Mouse (Mus musculus) frontal cortex, adult (tissue): ENCODE data around the gene Padi4.

ENCODE experiments used
- ATAC-seq: cut with Nextera tagmentation; 2 replicates; pipeline ENCODE4 v1.9.2; 2017; ENCODE audit warnings: mild to moderate bottlenecking, moderate library complexity, mixed read lengths; ENCODE audit not compliant: low TSS enrichment

The Padi4 gene

DNA sequence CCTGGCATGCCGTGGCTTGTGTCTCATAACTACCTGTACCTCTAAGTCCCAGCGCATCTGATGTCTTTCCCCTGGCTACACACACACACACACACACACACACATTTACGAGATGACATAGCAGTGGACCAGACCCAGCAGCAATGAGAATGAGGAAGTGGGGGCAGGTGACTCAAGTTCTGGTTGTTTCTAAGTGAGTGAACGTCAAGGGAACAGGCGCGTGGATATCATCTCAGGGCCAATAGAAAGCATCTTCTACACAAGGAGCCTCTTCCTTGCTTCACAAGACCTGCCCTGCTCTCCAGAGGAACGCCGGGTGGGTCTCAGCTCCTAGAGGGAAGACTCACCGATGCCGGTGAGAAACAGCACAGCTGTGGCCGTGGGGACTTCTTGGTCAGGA is 33.4 kb downstream of the Padi4 start:
- no peak for ATAC-seq

DNA sequence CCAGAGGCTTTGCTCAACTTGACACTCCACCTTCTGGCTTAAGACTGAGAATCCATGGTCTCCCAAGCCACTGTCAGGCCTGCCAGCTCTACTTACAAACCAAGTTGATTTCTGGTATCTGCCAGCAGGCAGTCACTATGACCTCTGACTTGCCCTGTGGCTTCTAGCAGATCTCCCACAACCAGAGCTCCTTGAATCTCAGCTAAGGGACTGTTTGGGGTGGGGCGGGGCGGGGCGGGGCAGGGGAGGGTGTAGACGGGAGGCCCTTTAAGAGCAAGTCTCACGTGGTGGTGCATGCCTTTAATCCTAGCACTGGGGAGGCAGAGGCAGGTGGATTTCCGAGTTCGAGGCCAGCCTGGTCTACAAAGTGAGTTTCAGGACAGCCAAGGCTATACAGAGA is 41.2 kb downstream of the Padi4 start:
- no peak for ATAC-seq

DNA sequence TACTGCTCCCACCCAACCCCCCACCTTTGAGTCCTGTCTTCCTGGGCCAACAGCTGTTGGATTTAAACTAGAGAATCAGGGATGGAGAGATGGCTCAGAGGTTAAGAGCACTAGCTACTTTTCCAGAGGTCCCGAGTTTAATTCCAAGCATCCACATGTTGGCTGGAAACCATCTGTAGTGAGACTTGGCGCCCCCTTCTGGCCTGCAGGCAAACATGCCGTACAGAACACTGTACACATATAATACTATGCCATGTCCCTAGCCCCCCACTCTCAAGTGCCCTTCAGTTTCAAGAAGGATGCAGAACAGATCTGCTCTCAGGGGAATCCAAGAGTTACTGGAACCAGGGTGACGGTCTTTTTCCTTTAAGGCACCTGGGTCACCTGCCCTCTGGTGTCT is 42.4 kb downstream of the Padi4 start:
- ATAC-seq: no peak

DNA sequence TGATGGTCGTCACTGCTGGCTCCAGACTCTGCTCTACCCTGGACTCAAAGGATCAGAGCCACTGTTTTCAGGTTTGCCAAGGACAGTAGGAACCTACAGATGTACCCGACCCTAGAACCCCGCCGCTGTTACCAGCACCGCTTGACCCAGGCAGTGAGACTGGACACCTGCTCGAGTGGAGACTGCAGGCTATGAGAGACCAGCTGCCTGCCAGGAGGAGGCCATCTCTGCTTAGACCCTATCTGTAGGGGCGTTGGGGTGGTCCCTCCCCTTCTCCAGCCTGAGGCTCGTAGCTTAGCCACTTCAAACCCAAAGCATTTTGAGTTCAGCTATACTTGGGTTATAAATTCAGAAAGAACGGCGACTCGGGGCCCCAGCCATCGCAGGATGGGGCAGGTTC is 47.1 kb downstream of the Padi4 start:
- no peak for ATAC-seq

DNA sequence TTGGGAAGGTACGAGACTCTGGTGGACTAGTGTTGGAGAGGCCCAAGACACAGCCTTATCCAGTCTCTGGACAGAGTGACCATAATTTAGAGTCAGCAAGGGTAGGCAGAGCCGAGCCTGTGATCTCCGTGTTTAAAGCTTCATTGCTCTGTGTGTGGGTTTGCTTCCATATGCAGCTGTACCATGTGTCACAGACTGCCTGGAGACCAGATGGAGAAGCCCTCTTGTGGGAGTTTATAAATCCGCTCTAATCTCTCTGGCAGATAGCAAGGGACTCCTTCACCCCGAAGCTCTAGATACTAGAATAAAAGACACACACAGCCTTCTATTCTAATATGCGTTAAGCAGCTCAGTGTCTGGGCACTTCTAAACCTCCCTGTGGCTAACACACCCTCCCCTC is 49.3 kb downstream of the Padi4 start:
- peak; percentile 94 for ATAC-seq

DNA sequence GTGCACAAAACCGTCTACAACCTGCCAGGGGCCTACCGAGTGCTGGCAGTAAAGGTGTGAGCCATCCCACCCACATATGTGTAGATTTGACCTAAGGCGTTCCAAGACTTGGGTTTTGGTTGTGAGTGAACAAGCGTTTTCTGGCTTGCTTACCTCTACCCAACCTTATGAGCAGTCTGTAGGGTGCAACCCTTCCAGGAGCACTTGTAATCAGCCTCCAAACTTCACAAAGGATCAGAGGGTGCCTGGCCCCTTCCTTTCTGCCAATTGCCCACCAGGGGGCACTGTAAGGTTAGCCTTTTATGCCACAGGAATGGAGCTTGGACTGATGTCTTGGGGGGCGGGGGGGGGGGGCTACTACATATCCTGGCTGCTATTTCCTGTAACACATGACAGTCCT is 50.2 kb downstream of the Padi4 start:
- no peak for ATAC-seq

DNA sequence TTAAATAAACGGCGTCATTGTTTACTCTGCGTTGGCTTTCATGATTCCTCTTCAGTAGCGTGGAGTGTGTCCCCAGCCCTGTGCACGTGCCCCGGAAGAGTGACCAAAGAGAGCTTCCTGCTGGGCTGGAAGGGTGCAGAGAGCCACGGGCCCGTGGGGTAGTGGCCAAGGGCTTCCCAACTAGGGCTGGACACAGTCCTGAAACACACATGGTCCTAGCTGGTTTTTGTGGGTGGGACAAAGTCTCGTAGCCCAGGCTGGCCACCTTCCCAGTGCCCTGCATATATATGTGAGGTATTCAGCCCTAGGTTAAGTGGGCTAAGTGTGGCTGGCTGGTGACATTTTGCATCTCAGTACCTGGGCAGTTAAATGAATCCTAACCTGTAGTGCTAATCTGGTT is 50.8 kb downstream of the Padi4 start:
- ATAC-seq: no peak

DNA sequence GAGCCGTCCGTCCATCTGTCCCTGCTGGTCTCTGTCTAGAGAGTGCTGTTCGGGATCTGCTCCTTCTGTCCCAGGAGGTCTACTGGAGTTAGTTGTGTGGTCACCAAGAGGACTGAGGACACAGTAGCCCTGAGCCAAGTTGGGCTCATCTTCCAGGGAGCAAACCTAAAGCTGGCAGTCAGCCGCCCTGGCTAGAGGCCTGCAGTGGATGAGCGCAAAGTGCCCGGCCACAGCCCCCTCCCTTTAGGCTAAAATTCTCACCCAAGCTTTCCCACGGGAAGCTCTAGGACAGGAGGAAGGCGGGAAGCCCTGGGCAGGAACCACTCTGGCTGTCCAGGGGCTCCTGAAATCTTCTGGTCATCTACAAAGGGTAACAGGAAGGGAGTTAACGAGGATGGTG is 51.3 kb downstream of the Padi4 start:
- ATAC-seq: no peak

DNA sequence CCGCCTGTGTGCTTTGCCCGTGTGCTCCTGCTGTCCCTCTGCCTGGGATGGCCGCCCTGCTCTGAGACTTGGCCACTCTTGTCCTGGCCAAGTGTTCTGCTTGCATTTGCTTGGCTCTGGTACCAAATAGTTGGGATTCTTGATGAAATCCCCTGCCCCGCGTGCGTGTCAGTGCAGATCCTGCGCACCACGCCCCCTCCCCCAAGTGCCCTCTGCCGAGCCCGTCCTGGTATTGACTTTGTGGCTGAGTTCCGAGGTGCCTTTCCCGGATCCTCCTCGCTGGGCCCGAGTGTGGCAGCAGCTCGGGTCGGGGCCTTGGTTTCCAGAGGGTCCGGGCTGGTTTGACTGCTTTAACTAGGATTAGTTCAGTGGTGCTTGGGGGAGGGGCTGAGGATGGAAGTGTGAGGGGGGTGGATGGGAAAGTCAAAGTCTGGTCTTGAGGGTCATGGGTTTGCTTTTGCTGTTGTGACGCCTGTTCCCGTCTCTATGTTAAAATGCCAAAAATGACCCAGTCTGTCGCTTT is 52.0 kb downstream of the Padi4 start:
- ATAC-seq: no peak

DNA sequence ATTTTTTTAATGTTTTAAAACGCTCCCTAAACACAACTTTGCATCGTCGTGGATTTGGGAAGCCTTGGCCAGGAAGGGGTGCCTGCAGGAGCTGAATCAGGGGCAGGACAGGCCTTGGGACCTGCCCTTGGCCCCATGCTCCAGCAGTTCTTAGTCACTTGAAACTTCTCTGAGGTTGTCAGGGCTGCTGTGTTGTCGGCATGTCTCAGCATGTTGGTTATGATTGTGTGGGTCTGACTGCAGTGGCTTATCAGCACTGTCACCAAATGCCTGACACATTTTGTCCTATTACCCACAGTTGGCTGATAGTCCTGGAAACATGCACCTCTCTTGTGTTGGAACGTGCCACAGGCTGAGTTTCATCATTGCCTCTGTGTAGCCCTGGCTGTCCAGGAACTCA is 53.9 kb downstream of the Padi4 start:
- no peak for ATAC-seq

DNA sequence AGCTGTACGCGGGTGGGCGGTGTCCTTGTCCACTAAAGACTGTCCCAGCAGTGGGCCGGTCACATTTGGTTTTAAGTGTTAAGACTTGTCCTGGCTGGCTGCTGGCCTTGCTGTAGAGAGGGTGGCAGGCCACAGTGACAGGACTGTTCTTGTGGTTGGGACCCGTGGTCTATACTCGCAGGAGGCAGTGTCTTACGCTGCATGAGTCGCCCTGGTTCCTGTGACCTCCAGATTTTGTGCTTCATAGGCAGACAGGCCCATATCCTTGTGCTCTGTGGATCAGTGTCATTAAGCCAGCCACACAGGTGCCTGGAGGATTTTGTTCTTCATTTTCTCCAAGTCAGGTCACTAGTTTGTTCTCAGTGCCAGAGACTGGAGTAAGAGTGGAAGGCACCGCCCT is 55.6 kb downstream of the Padi4 start:
- ATAC-seq: no peak

DNA sequence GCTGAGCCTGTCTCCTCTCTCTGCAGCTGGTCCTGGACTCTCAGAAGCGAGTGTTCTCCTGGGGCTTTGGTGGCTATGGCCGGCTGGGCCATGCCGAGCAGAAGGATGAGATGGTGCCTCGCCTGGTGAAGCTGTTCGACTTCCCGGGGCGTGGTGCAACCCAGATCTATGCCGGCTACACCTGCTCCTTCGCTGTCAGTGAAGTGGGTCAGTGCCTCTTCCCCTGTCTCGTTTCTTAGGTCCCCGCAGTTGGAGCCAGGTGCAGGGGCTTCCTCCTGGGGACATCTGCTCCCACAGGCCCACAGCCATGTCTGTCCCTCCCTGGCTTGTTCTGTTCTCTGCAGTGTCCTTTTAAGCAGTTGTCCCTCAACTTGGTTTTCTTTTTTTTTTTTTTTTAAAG is 57.0 kb downstream of the Padi4 start:
- ATAC-seq: no peak

DNA sequence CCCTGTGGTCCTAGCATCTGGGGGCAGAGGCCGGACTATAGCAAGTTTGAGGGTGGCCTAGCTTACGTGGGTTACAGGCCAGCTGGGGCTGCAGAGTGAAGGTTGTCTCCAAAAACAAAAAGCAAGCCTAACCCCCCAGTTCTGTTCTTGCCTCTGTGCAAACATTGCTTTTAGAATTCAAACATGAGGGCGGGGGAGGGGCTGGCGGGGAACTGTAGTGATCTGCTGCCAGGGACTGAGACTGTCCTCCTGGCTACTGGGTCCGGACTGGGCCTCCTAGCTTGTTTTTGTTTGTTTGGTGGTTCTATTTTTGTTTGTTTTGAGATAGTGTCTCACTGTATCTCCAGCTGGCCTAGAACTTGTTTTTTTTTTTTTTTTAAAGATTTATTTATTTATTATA is 59.5 kb downstream of the Padi4 start:
- no peak for ATAC-seq

DNA sequence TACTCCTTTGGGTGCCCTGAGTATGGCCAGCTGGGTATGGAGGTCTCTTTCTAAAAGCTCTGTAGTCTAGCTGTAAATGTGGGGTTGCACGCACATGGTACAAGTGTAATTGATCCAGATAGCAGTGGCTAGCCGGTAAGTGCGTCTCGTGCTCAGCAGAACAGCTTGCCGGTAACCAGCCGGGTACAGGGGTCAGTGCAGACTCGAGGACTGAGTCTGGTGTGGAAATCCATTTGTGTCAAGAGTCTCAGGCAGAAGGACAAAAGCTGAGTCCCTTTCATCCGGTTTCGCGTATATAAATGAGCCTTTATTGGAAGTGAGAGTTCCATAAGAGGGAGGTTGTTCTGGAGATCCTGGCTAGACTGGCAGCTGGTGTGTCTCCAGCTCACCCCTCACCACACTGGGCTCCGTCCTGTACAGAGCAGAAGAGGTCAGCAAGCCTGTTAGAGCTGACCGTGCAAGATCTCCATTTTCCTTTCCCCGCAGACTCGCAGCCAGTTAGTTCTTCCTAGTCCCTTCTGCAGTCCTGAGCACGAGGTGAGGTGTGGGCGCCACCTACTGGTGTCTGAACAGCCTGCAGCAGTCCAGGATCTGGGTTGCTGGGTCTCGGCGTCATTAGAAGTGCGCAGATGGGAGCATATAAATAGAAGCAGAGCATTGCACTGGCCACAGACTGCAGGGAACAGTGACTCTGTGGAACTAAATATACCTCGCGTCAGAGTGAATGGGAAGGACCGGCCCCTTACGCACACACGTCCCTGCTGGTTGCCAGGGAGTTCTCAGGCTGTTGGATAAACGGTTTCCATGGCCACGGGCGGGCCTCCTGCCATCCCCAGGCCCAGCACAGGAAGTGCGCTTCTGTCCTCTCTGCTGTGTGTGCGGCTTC is 60.3 kb downstream of the Padi4 start:
- peak; percentile 97 for ATAC-seq

DNA sequence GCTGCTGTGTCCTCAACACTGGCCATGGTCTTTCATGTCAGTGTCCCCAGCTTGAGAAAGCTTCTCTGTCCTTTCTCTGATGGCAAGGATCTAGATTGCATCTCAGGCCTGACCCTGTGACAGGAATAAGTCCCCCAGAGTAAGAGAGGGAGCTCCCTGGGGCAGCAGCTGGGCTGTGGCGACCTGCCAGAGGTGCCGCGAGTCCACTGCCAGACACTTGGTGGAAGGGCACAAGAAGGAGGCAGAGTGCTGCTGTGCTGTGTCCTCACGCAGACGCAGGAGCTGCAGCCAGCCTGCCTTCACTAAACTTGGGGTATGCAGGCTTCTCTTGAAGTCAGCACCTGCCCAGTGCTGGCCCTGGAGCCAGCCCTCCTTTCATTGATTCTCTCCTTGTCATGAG is 62.7 kb downstream of the Padi4 start:
- ATAC-seq: no peak

DNA sequence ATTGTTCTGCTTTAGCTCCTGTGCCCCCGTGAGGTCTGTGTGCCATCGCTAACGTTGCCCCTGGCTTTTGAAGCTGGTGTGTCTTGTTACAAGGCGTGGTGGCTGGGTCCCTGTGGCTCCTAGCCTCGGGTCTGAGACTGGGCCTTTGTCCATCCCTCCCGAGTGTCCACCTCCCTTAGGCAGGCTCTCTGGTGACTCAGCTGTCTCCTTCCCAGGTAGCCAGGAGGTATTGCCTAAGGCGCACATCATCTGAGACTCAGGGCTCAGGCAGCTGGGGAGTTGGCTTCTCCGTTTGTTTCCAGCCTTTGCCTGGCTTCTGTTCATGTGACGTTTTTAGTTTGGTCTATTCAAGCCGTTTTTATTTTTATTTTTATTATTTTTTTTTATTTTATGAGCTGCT is 63.3 kb downstream of the Padi4 start:
- ATAC-seq: no peak

DNA sequence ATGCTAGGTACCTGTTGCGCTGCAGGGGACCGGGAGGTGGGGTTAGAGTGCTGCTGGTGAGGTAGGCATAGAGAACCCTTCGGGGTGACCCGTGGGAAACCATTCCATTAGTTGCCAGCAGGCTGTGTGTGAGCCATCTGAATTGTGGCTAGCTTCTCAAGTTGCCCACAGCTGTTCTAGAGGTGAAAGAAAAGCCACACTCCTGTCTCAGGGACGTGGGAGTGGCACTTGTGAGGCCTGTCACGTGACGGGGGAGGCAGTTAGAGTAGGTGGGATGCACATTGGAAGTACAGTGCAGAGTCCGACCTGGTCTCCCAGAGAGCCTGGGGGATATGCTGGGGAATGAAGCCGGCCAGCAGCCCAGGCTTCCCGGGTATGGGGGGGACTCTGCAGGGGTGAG is 64.4 kb downstream of the Padi4 start:
- ATAC-seq: no peak

DNA sequence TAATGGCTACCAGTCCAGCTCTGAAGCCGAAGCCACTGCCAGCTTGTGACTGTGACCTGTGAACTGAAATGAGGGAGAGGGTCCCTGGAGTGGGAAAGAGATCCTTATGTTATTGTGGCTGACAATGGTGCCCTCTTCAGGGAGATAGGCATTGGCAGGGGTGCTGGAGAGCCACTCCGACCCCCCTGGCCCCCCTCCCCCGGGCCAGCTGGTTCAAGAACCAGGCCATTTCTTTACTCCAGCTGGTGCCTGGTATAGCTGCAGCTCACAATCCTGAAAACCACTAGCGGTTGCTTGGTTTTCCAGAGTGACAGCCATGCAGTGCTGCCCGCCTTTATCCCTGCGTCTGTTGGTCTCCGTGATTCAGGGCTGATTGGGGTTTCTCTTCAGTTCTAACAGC is 64.9 kb downstream of the Padi4 start:
- no peak for ATAC-seq

DNA sequence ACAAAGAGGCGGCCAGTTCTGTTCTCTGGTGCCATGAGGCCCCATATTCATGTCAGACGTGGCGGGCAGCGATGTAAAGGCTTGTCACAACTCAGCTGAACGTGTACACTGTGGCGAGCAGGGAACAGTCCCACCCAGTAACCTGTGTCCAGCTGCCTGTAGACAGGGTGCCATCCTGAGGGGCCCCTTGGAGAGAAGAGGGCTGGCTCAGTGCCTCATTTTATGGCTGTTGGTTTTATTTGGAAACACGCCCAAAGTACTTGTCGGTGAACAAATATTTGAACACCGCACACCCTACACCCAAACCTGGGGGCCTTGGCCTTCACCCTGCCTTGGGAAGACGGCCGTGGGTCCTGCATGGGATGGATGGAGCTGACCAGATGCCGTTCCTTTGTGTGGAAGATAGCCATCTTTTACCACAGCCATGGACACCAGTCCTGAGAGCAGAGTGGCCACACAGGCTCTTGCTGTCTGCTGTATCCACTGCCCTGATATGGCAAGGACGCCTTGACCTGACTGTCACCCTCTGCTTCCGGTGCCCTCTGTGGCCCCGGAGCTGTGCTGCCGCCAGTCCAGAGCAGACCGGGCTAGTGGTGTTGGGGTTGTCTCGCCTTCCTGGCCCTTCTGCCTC is 65.6 kb downstream of the Padi4 start:
- ATAC-seq: no peak

DNA sequence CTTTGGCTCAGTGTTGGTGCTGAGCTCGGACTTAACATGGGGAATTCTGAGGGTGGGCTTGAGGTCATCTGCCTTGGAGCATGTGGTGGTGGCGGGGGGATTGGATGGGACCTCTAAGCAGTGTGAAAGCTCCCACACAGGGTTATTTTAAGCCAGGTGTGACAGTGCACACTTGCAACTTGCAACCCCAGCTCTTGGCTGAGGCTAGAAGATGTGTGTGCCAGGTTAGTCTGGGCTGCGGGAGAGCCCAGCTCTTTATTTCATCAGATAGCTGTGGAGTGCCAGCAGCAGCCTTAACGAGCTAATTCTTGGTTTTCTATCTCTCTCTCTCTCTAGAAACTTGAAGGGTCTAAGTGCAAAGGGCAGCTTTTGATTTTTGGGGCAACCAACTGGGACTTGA is 66.4 kb downstream of the Padi4 start:
- no peak for ATAC-seq

DNA sequence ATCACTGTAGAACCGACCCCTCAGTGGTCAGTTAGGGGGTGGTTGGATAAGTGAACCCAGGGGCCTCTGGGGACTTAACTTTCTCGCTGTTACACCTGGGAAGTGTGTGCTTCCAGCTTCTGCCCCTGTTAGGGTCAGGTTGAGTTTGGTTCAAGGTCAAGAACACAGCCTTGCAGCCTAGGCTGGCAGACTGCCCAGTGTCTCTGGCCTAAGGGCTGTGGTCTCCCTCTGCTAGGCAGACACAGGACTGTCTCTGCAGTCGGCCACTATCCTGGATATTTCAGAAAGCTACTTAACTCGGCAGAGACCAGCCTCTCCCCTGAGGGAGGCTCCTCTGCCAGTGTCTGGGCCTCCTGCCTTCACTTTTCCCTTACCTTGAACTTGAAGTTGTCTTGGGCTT is 69.9 kb downstream of the Padi4 start:
- no peak for ATAC-seq

DNA sequence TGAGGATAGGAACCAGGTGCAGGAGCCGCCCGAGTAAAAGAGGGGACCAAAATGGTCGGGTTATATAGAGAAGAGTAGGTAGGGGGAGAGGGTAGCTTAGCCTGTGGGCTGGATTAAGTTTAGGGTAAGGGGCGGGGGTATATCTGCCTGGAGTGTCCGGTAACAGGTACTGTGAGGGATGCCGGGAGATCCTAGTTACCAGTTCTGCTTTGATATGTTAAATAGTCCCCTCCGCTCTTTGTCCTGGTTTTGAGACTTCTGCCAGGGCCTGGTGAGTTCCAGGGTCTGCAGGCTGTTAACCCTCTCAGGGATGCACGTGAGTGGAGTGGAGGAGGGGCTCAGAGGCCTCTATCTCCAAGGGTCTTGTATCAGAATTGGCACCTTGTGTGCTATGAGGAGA is 70.4 kb downstream of the Padi4 start:
- ATAC-seq: no peak

DNA sequence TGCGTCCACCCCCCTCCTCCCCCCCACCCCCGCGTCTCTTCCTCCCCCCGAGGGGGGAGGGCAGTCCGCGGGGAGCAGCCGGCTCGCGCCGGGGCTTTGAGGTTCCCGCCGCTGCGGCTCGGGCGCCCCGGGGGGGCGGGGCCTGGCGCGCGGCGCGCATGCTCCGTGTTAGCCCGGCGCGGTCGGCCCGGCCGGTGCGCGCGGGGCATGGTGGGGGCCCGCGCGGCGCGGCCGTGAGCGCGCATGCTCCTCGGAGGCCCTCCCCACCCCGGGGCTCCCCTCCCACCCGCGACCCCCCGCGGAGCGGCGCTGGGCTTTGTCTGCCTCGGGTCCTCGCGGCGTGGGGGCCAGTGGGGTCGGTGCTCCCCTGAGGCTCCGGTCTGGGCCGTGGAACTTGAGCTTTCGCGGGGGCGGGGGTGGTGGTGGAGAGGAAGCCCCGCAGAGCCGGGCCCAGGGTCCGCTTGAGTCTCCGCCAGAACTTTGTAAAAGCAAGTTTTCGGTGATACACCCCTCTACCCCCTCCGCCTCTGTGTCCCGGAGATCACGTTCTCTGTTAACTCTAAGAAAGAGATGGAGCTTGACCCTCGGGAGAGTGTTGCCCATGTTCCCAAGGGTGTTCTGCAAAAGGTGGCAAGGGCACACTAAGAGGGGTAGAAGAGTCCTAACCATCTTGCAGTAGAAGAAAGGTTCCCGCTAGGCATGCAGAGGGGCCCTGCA is 71.3 kb downstream of the Padi4 start:
- ATAC-seq: 0 out of 2 replicates have a peak, but pooled peaks have one; percentile 25
